Mouse (Mus musculus) heart, embryonic 10.5 days (tissue): ENCODE results near the gene Rpl36. TPM values are rescaled to one million over a fixed set of nuclear protein-coding genes. Genes with fewer than 3 reads are reported as not detected.
A peak's percentile ranks its signal among the peaks of the same experiment; 100 is the strongest.
"Not testable (repeated sequence)": the region's sequence is repeated elsewhere in the genome, so short reads cannot be mapped to it uniquely, and the experiment has no call there.

ENCODE experiments used
- DNase-seq: peaks from one replicate; pipeline ENCODE4 v3.0.0-alpha.2; 2017; ENCODE audit warnings: low spot score
- H3K27ac ChIP-seq: fragments of 300-500 bp; sonication (generic); 2 replicates; pipeline ENCODE4 v1.5.1; 2016; ENCODE audit warnings: mild to moderate bottlenecking
- H3K27me3 ChIP-seq: fragments of 300-500 bp; sonication (generic); 2 replicates; pipeline ENCODE4 v1.6.1; 2016; ENCODE audit warnings: mild to moderate bottlenecking; ENCODE audit not compliant: poor library complexity, insufficient read depth, severe bottlenecking
- H3K36me3 ChIP-seq: fragments of 300-500 bp; sonication (generic); 2 replicates; pipeline ENCODE4 v1.6.1; 2016; ENCODE audit warnings: mild to moderate bottlenecking, moderate library complexity
- H3K4me1 ChIP-seq: fragments of 300-500 bp; sonication (generic); 2 replicates; pipeline ENCODE4 v1.6.1; 2016; ENCODE audit warnings: mild to moderate bottlenecking
- H3K4me3 ChIP-seq: fragments of 300-500 bp; sonication (generic); 2 replicates; pipeline ENCODE4 v1.5.1; 2016; ENCODE audit warnings: mild to moderate bottlenecking, moderate library complexity
- H3K9me3 ChIP-seq: fragments of 300-500 bp; sonication (generic); 2 replicates; pipeline ENCODE4 v1.6.1; 2016; ENCODE audit warnings: mild to moderate bottlenecking, moderate library complexity
- WGBS: fragments of 180-500 bp; shearing (Covaris S2); methylation state at CpG from one replicate; pipeline ENCODE4 v1.1.7; 2016; 5-methylcytosine and 5-hydroxymethylcytosine counted together
- polyA plus RNA-seq: library from polyadenylated mRNA; unstranded; fragments of >200 nt; fragmentation: Nextera tagmentation; extraction: Ambion mirVana; gene quantifications from 2 replicates; pipeline ENCODE4 v1.2.1, GENCODE M21; 2016

Rpl36 gene
- polyA plus RNA-seq, 1 experiment from 2014 or later = 1,339 TPM

- WGBS = 85% methylated on average over 27 of the region's 27 CpGs
These were observed 16.9 kb downstream of the Rpl36 start for GRCm38 (mm10) chr17:56629800-56630781.

GRCm38 (mm10) chr17:56631807-56632206 lies 18.6 kb downstream of the Rpl36 start:
- Histone ChIP-seq H3K27me3 (no peaks in the 10 kb centered on the region), H3K27ac (no peak overlapping the region), H3K36me3 (no peaks in the 10 kb centered on the region), H3K4me1 (peaks cover 7% of the 10 kb centered on the region), H3K9me3 (no peaks in the 10 kb centered on the region), H3K4me3 (no peak overlapping the region)
- WGBS = 62% methylated on average over 4 of the region's 4 CpGs
- no peak for DNase-seq

More at GRCm38 (mm10) chr17:56629800-56630781, 16.9 kb downstream of the Rpl36 start:
- not testable (repeated sequence) for H3K36me3 ChIP-seq, H3K4me3 ChIP-seq, DNase-seq, H3K27ac ChIP-seq, H3K9me3 ChIP-seq, H3K27me3 ChIP-seq
- peaks cover 22% of the 10 kb centered on the region for H3K4me1 ChIP-seq

- Histone ChIP-seq H3K27me3 (no peaks in the 10 kb centered on the region), H3K27ac (no peak overlapping the region), H3K4me3 (no peak overlapping the region), H3K4me1 (no peaks in the 10 kb centered on the region), H3K9me3 (no peaks in the 10 kb centered on the region), H3K36me3 (no peaks in the 10 kb centered on the region)
- WGBS = 78% methylated on average over 6 of the region's 6 CpGs
- no peak for DNase-seq
These were observed 20.8 kb downstream of the Rpl36 start for GRCm38 (mm10) chr17:56634023-56634422.

DNA sequence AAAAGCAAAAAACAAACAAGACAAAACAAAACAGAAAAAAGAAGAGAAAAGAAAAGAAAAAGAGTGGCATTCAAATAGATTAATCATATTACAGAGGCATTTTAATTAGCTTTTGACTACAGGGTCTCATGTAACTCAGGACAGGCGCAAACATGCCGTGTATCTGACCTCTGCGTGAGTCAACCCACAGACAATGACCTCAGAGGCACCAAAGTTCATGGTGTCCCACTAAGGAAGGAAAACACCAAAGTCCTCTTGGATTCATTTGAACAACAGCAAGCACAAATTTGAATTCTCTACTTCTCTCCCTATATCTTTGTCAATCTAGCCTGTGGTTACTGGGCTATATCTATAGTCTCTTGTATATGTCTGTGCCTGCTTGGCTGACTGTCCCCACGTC lies 30.0 kb downstream of the Rpl36 start:
- Histone ChIP-seq H3K27ac (no peak overlapping the region), H3K4me3 (no peak overlapping the region), H3K27me3 (no peaks in the 10 kb centered on the region), H3K4me1 (peaks cover 7% of the 10 kb centered on the region), H3K9me3 (no peaks in the 10 kb centered on the region), H3K36me3 (no peaks in the 10 kb centered on the region)
- 80% methylated on average over 4 of the region's 4 CpGs for WGBS
- DNase-seq = no peak

DNA sequence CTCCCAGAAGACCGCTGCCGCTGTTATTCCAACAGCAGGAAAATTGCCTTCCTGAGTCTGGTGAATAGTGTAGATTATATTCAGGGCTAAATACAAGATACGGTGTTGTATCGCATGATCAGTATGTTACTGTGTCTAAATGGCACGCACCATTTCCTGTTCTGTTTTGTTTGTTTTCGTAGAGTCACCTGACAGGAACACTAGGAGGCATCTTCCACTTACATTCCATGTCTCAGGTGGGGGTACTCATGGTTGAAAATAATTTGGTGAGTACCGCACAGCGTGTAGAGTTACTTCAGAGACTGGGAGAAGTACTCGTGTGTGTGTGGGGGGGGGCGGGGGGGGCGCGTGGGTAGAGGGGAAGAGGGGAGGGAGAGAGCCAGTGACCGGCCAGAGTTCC lies 34.3 kb downstream of the Rpl36 start:
- Histone ChIP-seq H3K27ac (no peak overlapping the region), H3K4me1 (peaks cover 10% of the 10 kb centered on the region), H3K27me3 (peaks cover 6% of the 10 kb centered on the region; the same call in 1 of the 2 replicates), H3K9me3 (no peaks in the 10 kb centered on the region), H3K4me3 (no peak overlapping the region), H3K36me3 (no peaks in the 10 kb centered on the region)
- 56% methylated on average over 11 of the region's 13 CpGs for WGBS
- DNase-seq = no peak

DNA sequence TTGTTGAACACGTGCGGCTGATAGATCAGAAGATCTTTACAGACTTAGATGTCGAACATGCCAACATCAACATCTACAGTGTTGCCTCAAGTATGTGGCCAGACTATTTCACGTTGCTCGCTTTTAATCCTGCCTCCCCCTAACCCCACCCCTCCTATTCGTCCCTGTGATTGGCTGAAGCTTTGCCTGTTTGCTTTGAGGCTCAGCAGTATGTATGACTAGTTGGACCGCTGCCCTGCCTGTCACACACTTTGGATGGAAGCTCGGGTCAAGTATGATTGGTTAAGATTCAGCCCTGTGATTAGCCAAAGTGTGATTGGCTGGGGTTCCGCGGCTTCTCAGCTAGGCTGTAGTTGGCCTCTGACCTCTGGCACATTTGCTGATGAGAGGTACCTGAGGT lies 38.6 kb downstream of the Rpl36 start:
- WGBS = 28% methylated on average over 10 of the region's 10 CpGs
- no peak for DNase-seq
- Histone ChIP-seq H3K36me3 (no peaks in the 10 kb centered on the region), H3K27ac (no peak overlapping the region), H3K4me3 (no peak overlapping the region), H3K27me3 (peaks cover 11% of the 10 kb centered on the region; the same call in 1 of the 2 replicates), H3K9me3 (no peaks in the 10 kb centered on the region), H3K4me1 (peaks cover 10% of the 10 kb centered on the region)

DNA sequence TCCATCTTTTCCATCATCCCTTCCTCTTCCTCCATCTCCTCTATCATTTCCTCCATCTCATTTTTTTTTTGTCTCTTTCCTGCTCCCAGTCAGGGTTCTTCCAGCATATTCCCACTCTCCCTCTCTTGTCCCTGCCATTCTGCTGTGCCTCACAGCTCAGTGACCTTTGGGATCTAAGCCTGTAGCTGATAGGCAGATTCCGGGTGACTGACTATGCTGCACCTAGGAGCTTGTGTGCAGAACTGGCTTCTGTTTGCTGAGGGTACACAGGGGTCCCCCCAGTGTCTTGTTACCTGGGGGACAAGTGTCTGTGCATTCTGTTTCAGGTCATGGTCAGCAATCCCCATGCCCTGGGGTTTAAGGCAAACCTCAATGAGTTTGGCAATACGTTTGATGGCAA lies 41.6 kb downstream of the Rpl36 start:
- no peak for DNase-seq
- no peak overlapping the region for H3K4me3 ChIP-seq
- H3K36me3 ChIP-seq = no peaks in the 10 kb centered on the region
- H3K27ac ChIP-seq = no peak overlapping the region
- 73% methylated on average over 2 of the region's 2 CpGs for WGBS
- 0 out of 2 replicates have a peak, but pooled peaks cover 5% of the 10 kb centered on the region for H3K27me3 ChIP-seq
- no peaks in the 10 kb centered on the region for H3K4me1 ChIP-seq
- H3K9me3 ChIP-seq = no peaks in the 10 kb centered on the region

DNA sequence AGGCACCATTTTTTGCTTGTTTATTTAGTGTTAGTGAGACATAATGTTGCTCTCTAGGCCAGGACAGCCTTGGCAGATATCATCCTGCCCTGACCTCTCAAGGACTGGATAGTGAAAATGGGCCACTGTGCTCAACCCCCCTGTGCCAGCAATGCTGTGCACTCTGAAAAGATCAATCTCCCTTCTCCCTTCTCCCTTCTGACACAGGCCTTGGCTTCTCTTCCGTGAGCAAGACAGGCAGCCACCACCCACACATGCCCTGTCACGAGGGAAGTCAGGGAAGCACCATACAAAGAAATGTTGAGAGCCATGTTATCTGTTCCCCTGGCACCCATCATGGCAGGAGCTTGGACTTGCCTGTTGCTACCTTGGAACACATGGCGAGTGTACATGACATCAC lies 42.1 kb downstream of the Rpl36 start:
- H3K36me3 ChIP-seq = no peaks in the 10 kb centered on the region
- no peak overlapping the region for H3K4me3 ChIP-seq
- DNase-seq = no peak
- 76% methylated on average over 3 of the region's 3 CpGs for WGBS
- H3K27me3 ChIP-seq = 0 out of 2 replicates have a peak, but pooled peaks cover 5% of the 10 kb centered on the region
- H3K9me3 ChIP-seq = no peaks in the 10 kb centered on the region
- no peak overlapping the region; the same call in 1 of the 2 replicates for H3K27ac ChIP-seq
- H3K4me1 ChIP-seq = peaks cover 2% of the 10 kb centered on the region; the same call in 1 of the 2 replicates

DNA sequence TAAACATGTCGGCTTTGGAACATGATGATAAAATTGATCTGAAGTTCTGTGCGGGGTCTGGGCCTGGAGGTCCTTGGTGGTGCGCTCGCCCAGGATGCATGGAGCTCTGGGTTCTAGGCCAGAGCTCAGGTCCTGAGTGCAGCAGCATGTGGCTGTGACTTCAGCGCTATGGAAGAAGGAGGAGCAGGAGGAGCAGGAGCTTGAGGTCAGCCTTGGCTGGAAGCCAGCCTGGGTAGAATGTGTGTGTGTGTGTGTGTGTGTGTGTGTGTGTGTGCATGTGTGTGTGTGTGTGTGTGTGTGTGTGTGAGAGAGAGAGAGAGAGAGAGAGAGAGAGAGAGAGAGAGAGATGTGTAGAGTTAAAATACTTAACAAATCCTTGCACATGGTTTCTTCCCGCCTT lies 43.0 kb downstream of the Rpl36 start:
- H3K36me3 ChIP-seq = no peaks in the 10 kb centered on the region
- H3K9me3 ChIP-seq = no peaks in the 10 kb centered on the region
- 0 out of 2 replicates have a peak, but pooled peaks cover 5% of the 10 kb centered on the region for H3K27me3 ChIP-seq
- H3K4me1 ChIP-seq = peaks cover 9% of the 10 kb centered on the region; the same call in 1 of the 2 replicates
- no peak for DNase-seq
- H3K27ac ChIP-seq = no peak overlapping the region
- WGBS = 78% methylated on average over 6 of the region's 6 CpGs
- H3K4me3 ChIP-seq = no peak overlapping the region

DNA sequence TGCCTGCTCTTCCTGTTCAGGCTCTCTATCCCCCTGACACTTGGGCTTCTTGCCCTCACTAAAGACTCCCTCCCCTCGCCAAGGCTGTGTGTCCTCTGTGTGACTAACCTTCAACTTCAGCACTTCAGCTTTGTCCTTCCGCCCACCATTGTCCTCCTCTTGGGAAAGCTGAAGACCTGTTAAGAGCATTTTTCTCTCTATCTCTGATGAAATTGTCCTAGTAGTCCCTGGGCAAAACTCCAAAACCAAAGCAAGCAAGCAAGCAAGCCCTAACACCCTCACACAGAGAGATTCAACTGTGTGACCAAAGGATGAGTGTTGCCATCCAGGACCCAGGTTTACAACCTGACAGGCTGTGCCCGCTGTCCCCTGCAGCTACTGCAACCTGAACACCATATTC lies 50.4 kb downstream of the Rpl36 start:
- H3K9me3 ChIP-seq = no peaks in the 10 kb centered on the region
- no peak for DNase-seq
- peak overlapping the region; percentile 69 for H3K27ac ChIP-seq
- H3K4me1 ChIP-seq = peaks cover 32% of the 10 kb centered on the region
- no peaks in the 10 kb centered on the region for H3K36me3 ChIP-seq
- H3K27me3 ChIP-seq = peaks cover 13% of the 10 kb centered on the region
- peak overlapping the region; percentile 42 for H3K4me3 ChIP-seq
- WGBS = 69% methylated on average over 3 of the region's 3 CpGs

Other genes starting within 250 kb of the Rpl36 start
- gene Ptprs, start 136.9 kb upstream of the Rpl36 start, polyA plus RNA-seq = 50.4 and 73.5 TPM in 2 replicates
- gene Znrf4, start 101.0 kb upstream of the Rpl36 start, polyA plus RNA-seq = not detected in 2 replicates
- 0.33 and 0.50 TPM in 2 replicates for gene Gm20219, start 59.0 kb upstream of the Rpl36 start, polyA plus RNA-seq
- gene Safb2, start 28.8 kb upstream of the Rpl36 start, polyA plus RNA-seq = 61.3 and 81.0 TPM in 2 replicates
- 106 and 128 TPM in 2 replicates for gene Safb, start 28.6 kb upstream of the Rpl36 start, polyA plus RNA-seq
- 261 and 317 TPM in 2 replicates for gene 2410015M20Rik, start 3.6 kb upstream of the Rpl36 start, polyA plus RNA-seq
- 58.9 and 65.1 TPM in 2 replicates for gene Lonp1, start 13.5 kb downstream of the Rpl36 start, polyA plus RNA-seq
- 0.30 and 0.38 TPM in 2 replicates for gene Catsperd, start 14.7 kb downstream of the Rpl36 start, polyA plus RNA-seq
- 85.1 and 105 TPM in 2 replicates for gene Ranbp3, start 59.9 kb downstream of the Rpl36 start, polyA plus RNA-seq
- gene Ndufa11, start 104.4 kb downstream of the Rpl36 start, polyA plus RNA-seq = 518 and 632 TPM in 2 replicates
- gene Vmac, start 104.6 kb downstream of the Rpl36 start, polyA plus RNA-seq = 10.2 and 12.7 TPM in 2 replicates
- gene Nrtn, start 144.1 kb downstream of the Rpl36 start, polyA plus RNA-seq = 3.3 and 7.4 TPM in 2 replicates
- gene Dus3l, start 151.3 kb downstream of the Rpl36 start, polyA plus RNA-seq = 39.6 and 41.4 TPM in 2 replicates
- 1.3 and 2.1 TPM in 2 replicates for gene Prr22, start 156.8 kb downstream of the Rpl36 start, polyA plus RNA-seq
- 4.0 and 4.8 TPM in 2 replicates for gene Rfx2, start 217.6 kb downstream of the Rpl36 start, polyA plus RNA-seq